Mouse (Mus musculus) ES-CJ7 (cell line): ENCODE data around the gene Map3k12.

Experiments used
- DNase-seq: peaks from one replicate; pipeline ENCODE4 v3.0.0; 2011; ENCODE audit warnings: low read depth, low spot score

Map3k12 gene

GRCm38 (mm10) chr15:102459381-102459780 lies 57.5 kb downstream of the Map3k12 start:
- DNase-seq: peak; percentile 42

GRCm38 (mm10) chr15:102458904-102459317 lies 58.0 kb downstream of the Map3k12 start, which contains the start of gene Prr13:
Gene Prr13, plus strand, starts transcription at chr15:102459028.
- DNase-seq: peak; percentile 97

- DNase-seq: no peak
These were observed 58.7 kb downstream of the Map3k12 start for GRCm38 (mm10) chr15:102458050-102458736.

GRCm38 (mm10) chr15:102455993-102456392 lies 60.9 kb downstream of the Map3k12 start:
- peak; percentile 88 for DNase-seq

GRCm38 (mm10) chr15:102451666-102452430 lies 65.0 kb downstream of the Map3k12 start:
- DNase-seq: peak; percentile 47

- DNase-seq: peak; percentile 62
These were observed 65.9 kb downstream of the Map3k12 start for GRCm38 (mm10) chr15:102450928-102451327.

DNA sequence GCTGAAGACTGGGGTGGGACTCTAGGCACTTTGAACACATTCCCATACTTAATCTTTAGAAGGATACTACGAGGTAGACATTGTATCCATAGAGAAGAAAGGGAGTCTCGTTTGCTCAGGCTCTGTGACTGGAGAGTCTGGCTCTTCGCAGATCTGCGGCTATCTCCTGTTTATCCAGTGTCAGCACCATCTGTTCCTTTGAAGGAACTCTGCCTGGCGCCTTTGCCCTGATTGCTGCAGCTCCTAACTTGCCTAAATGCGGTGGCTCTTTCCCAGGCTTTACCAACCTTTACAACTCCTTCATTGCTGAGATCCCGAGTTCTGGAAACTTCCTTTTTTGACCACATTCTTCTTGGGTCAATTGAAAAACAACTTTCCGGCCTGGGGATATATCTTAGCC lies 67.5 kb downstream of the Map3k12 start:
- DNase-seq: no peak
